In the genomic region with DNA sequence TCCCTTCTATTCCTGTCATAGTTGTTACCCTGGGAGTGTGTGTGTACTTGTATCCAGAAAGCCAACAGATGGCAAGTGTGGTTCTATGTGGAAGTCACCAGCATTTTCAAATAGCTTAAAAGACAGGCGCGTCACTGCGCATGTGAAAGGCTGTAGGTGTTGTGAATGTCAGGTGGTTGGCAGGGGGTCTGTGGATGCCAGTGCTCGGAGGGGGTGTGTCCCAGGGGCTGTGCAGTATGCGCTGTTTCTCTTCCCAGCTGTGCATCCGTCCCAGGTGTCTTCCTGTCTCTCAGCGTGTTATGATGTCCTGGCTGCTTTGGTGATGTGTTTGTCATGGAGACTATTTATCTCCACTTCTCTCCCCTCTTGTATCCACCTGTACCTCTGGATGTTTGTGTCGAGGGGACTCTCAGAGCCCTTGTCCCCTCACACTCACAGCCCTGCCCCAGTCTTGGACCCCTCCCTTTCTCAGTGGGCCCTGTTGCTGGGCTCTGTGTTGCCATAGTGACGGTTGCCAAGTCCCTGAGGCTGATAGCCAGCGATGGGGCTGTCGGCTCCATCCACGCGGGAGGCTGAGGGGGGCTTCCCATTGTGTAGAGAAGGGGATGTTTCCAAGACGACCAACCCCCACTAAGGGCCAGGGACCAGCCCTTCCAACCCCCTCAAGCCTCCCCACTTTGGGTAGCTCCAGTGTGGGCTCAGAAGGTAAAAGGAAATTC, we compare ENCODE assay signal across 8 mouse cellular contexts. TPM values are rescaled to one million over a fixed set of nuclear protein-coding genes. Genes with fewer than 3 reads are reported as not detected.
A peak's percentile ranks its signal among the peaks of the same experiment; 100 is the strongest.
DNase-seq lines count a peak whose midpoint lies in the region; ATAC-seq lines count a peak whose summit lies in the region.

No protein-coding gene starts in this region.

- H3K4me3 ChIP-seq in intestine, embryonic 14.5 days (ENCODE audit: low read depth, low read length): no peak overlapping the region
- no peak overlapping the region for H3K4me3 ChIP-seq in intestine, embryonic 15.5 days (replicated peaks)
- H3K4me3 ChIP-seq in limb, embryonic 10.5 days: peak overlapping the region; percentile 9

- 28% methylated on average over 14 of the region's 14 CpGs for WGBS in intestine, embryonic 14.5 days
- 30% methylated on average over 14 of the region's 14 CpGs for WGBS in intestine, embryonic 15.5 days
- WGBS in limb, embryonic 10.5 days: 24% methylated on average over 14 of the region's 14 CpGs

- no peak overlapping the region for H3K4me2 ChIP-seq in intestine, embryonic 14.5 days (ENCODE audit: low read length)
- no peak overlapping the region for H3K4me2 ChIP-seq in intestine, embryonic 15.5 days (replicated peaks)

- ATAC-seq in intestine, embryonic 14.5 days (replicated peaks; ENCODE audit: low FRiP score, low TSS enrichment, low read depth): no peak
- no peak for ATAC-seq in intestine, embryonic 15.5 days
- ATAC-seq in granulocyte monocyte progenitor cell, adult 5-6 weeks (replicated peaks; ENCODE audit: poor library complexity, severe bottlenecking): no peak

- H3K36me3 ChIP-seq in intestine, embryonic 14.5 days (ENCODE audit: control insufficient read depth, insufficient read depth, low read length): no peaks in the 10 kb centered on the region
- no peaks in the 10 kb centered on the region for H3K36me3 ChIP-seq in intestine, embryonic 15.5 days
- H3K36me3 ChIP-seq in limb, embryonic 10.5 days: peaks cover 32% of the 10 kb centered on the region

- H3K9ac ChIP-seq in intestine, embryonic 14.5 days (ENCODE audit: low read length): no peak overlapping the region
- H3K9ac ChIP-seq in intestine, embryonic 15.5 days: no peak overlapping the region

- no peak overlapping the region for H3K27ac ChIP-seq in intestine, embryonic 14.5 days (ENCODE audit: low read depth)
- no peak overlapping the region for H3K27ac ChIP-seq in intestine, embryonic 15.5 days
- peak overlapping the region; percentile 73 for H3K27ac ChIP-seq in limb, embryonic 10.5 days

- no peaks in the 10 kb centered on the region for H3K9me3 ChIP-seq in intestine, embryonic 14.5 days (ENCODE audit: control insufficient read depth, low read length)
- H3K9me3 ChIP-seq in intestine, embryonic 15.5 days: no peaks in the 10 kb centered on the region
- no peaks in the 10 kb centered on the region for H3K9me3 ChIP-seq in limb, embryonic 10.5 days (replicated peaks)

- H3K27me3 ChIP-seq in intestine, embryonic 14.5 days (replicated peaks; ENCODE audit: control insufficient read depth, insufficient read depth, low read length): no peaks in the 10 kb centered on the region; the same call in 1 of the 2 replicates
- H3K27me3 ChIP-seq in intestine, embryonic 15.5 days (replicated peaks): no peaks in the 10 kb centered on the region
- peaks cover 28% of the 10 kb centered on the region for H3K27me3 ChIP-seq in limb, embryonic 10.5 days (ENCODE audit: low read depth, poor library complexity, severe bottlenecking)

- peak; percentile 50 for DNase-seq in intestine, embryonic 14.5 days (ENCODE audit: low spot score)
- DNase-seq in forelimb bud, embryonic 11.5 days (ENCODE audit: low read depth, low spot score): peak; percentile 59
- DNase-seq in limb, embryonic 10.5 days (ENCODE audit: low spot score): peak; percentile 75
- peak; percentile 78 for DNase-seq in right cerebral cortex, postnatal 4 days
- DNase-seq in kidney, postnatal 36 days: no peak
- no peak for DNase-seq in urinary bladder, postnatal 25 days (ENCODE audit: low spot score)

- H3K4me1 ChIP-seq in intestine, embryonic 14.5 days (replicated peaks; ENCODE audit: control insufficient read depth, insufficient read depth, low read length): peaks cover 2% of the 10 kb centered on the region; the same call in 1 of the 2 replicates
- H3K4me1 ChIP-seq in intestine, embryonic 15.5 days (replicated peaks): peaks cover 15% of the 10 kb centered on the region; the same call in 1 of the 2 replicates
- H3K4me1 ChIP-seq in limb, embryonic 10.5 days: peaks cover 78% of the 10 kb centered on the region

RNA-seq across cellular contexts. Expression of gene Dnah2, which starts 3.9 kb away (rescaled TPM):
- 0.98 and 1.9 TPM in 2 replicates for polyA plus RNA-seq in intestine, embryonic 14.5 days (2014; fragmentation: Nextera tagmentation; extraction: Ambion mirVana)
- polyA plus RNA-seq in intestine, embryonic 15.5 days (2015; fragmentation: Nextera tagmentation; extraction: Ambion mirVana): 0.77 and 0.87 TPM in 2 replicates
- polyA plus RNA-seq in limb, embryonic 10.5 days (2016; fragmentation: Nextera tagmentation; extraction: Ambion mirVana): 1.0 and 1.3 TPM in 2 replicates
- total RNA-seq in granulocyte monocyte progenitor cell, adult 5-6 weeks (2014; fragmentation: Nextera tagmentation): 0.11 and 3.5 TPM in 2 replicates
- not detected in 2 replicates for total RNA-seq in granulocyte monocyte progenitor cell, adult 5-6 weeks (2017)

RNA-seq across cellular contexts. Expression of gene Efnb3, which starts 7.2 kb away (rescaled TPM):
- polyA plus RNA-seq in intestine, embryonic 14.5 days (2014; fragmentation: Nextera tagmentation; extraction: Ambion mirVana): 4.0 and 4.9 TPM in 2 replicates
- 9.8 and 10.2 TPM in 2 replicates for polyA plus RNA-seq in intestine, embryonic 15.5 days (2015; fragmentation: Nextera tagmentation; extraction: Ambion mirVana)
- polyA plus RNA-seq in limb, embryonic 10.5 days (2016; fragmentation: Nextera tagmentation; extraction: Ambion mirVana): 44.2 and 55.2 TPM in 2 replicates
- total RNA-seq in granulocyte monocyte progenitor cell, adult 5-6 weeks (2014; fragmentation: Nextera tagmentation): not detected in 2 replicates
- not detected in 2 replicates for total RNA-seq in granulocyte monocyte progenitor cell, adult 5-6 weeks (2017)

RNA-seq across cellular contexts. Expression of gene Wrap53, which starts 27.3 kb away (rescaled TPM):
- 26.8 and 31.8 TPM in 2 replicates for polyA plus RNA-seq in intestine, embryonic 14.5 days (2014; fragmentation: Nextera tagmentation; extraction: Ambion mirVana)
- 25.1 and 25.6 TPM in 2 replicates for polyA plus RNA-seq in intestine, embryonic 15.5 days (2015; fragmentation: Nextera tagmentation; extraction: Ambion mirVana)
- 52.3 and 52.8 TPM in 2 replicates for polyA plus RNA-seq in limb, embryonic 10.5 days (2016; fragmentation: Nextera tagmentation; extraction: Ambion mirVana)
- 8.0 and 18.8 TPM in 2 replicates for total RNA-seq in granulocyte monocyte progenitor cell, adult 5-6 weeks (2014; fragmentation: Nextera tagmentation)
- total RNA-seq in granulocyte monocyte progenitor cell, adult 5-6 weeks (2017): 6.5 and 11.3 TPM in 2 replicates

RNA-seq across cellular contexts. Expression of gene Trp53, which starts 27.4 kb away (rescaled TPM):
- 176 and 192 TPM in 2 replicates for polyA plus RNA-seq in intestine, embryonic 14.5 days (2014; fragmentation: Nextera tagmentation; extraction: Ambion mirVana)
- polyA plus RNA-seq in intestine, embryonic 15.5 days (2015; fragmentation: Nextera tagmentation; extraction: Ambion mirVana): 140 and 143 TPM in 2 replicates
- polyA plus RNA-seq in limb, embryonic 10.5 days (2016; fragmentation: Nextera tagmentation; extraction: Ambion mirVana): 243 and 267 TPM in 2 replicates
- total RNA-seq in granulocyte monocyte progenitor cell, adult 5-6 weeks (2014; fragmentation: Nextera tagmentation): 215 and 226 TPM in 2 replicates
- 56.8 and 58.0 TPM in 2 replicates for total RNA-seq in granulocyte monocyte progenitor cell, adult 5-6 weeks (2017)

RNA-seq across cellular contexts. Expression of gene Atp1b2, which starts 53.0 kb away (rescaled TPM):
- 7.3 and 8.2 TPM in 2 replicates for polyA plus RNA-seq in intestine, embryonic 14.5 days (2014; fragmentation: Nextera tagmentation; extraction: Ambion mirVana)
- 5.8 and 6.8 TPM in 2 replicates for polyA plus RNA-seq in intestine, embryonic 15.5 days (2015; fragmentation: Nextera tagmentation; extraction: Ambion mirVana)
- polyA plus RNA-seq in limb, embryonic 10.5 days (2016; fragmentation: Nextera tagmentation; extraction: Ambion mirVana): 1.5 TPM in 2 replicates
- 1.7 and 3.0 TPM in 2 replicates for total RNA-seq in granulocyte monocyte progenitor cell, adult 5-6 weeks (2014; fragmentation: Nextera tagmentation)
- 0.10 TPM in 1 of 2 replicates, not detected in the other for total RNA-seq in granulocyte monocyte progenitor cell, adult 5-6 weeks (2017)

Comparison
In these comparisons a context has a peak if more than half of its experiments do, and no peak if none do; other contexts are left out.
1. DNase-seq: peak in intestine, embryonic 14.5 days (single experiment), forelimb bud, embryonic 11.5 days (single experiment), limb, embryonic 10.5 days (single experiment) and right cerebral cortex, postnatal 4 days (single experiment); none in kidney, postnatal 36 days (0 of 2) and urinary bladder, postnatal 25 days (single experiment).